Mouse (Mus musculus): ENCODE results near the gene Lgals3bp.

GRCm38 (mm10) chr11:118427266-118427779 lies 25.4 kb upstream of the Lgals3bp start:
- no peak for TF ChIP-seq CTCF (conservative IDR thresholded peaks at IDR 0.05; ENCODE audit: low read length)
- no peak for TF ChIP-seq NANOG (IDR thresholded peaks at IDR 0.05; ENCODE audit: borderline replicate concordance, low read length)

Measured in E14TG2a.4 (cell line).